Mouse (Mus musculus) heart, postnatal 36 days (tissue): ENCODE measurements around the gene Polr2h. TPM values are rescaled to one million over a fixed set of nuclear protein-coding genes. Genes with fewer than 3 reads are reported as not detected.

ENCODE experiments used
- DNase-seq, 2 experiments: peaks; one replicate each; pipeline ENCODE4 v3.0.0; 2021 to 2022
- intact Hi-C: fragments of 180-260 bp; cut with DNase I; formaldehyde crosslinking; loops from one replicate; pipeline ENCODE4 v1.15.1; 2025
- total RNA-seq, 2 experiments: library from RNA; stranded (reverse); gene quantifications; 2 replicates each; pipeline ENCODE4 v1.2.3; 2021

The Polr2h gene
- total RNA-seq, 2 experiments from 2014 or later: 10.5 to 12.4 TPM

DNA sequence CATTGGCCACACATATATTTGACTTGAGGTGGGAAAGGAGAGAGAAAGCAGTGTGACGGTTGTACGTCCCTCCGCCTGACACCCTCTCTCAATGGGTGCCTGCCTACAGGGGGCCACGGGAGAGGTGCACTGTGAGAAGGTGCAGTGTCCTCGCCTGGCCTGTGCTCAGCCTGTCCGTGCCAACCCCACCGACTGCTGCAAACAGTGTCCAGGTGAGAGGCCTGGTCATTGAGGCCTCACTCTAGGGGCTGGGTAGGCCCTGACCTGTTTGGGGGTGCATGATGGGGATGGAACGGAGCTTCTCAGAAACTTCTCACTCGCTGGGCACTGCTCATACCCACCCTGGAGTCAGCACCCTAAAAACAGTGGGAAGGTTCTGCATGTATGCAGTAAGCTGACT, 22.4 kb downstream of the Polr2h start:
- intact Hi-C loops: loop anchor here (10.0 kb wide), 1 partner anchor 155 kb away; no protein-coding TSS in a partner anchor
- DNase-seq: no peak

DNA sequence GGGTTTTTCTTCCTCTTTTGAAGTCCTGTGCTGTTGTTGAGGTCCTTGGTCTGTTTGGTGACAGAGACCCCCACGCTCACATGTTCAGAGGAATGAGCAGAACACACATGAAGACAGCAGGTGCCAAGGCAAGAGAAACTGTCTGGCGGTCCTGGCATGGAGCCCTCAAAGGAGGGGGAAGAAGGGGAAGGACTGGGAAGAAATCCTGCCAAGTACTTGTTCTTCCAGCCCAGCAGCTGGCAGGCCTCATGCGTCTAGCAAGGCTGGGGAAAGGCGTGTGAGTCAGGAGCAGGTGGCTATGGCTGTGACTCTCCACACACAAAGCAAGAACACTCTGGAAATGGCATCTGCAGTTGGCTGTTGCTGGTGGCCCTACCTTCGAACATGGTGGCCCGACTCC, 29.2 kb downstream of the Polr2h start:
- peak; percentile 75 to 80 for DNase-seq
- intact Hi-C loops: no loop called here

DNA sequence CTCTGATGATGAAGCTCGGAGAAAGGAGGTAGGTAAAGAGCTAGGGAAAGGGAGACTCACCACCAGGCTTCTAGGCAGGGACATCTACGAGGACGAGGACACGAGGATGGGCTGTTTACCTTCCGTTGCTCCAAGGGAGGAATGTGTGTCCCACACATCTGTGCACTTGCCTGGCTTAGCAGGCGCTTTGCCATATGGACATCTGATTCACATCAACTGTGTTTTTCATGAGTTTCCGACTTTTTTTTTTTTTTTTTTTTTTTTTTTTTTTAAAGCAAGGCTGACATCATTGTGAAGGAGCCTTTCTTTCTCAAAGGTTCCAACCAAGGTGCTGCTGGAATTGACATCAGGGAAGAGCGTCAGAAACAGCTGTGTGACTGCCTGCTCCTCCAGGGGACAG, 33.1 kb downstream of the Polr2h start:
- peak in 1 of 2 experiments; percentile 22 for DNase-seq
- intact Hi-C loops: no loop called here

DNA sequence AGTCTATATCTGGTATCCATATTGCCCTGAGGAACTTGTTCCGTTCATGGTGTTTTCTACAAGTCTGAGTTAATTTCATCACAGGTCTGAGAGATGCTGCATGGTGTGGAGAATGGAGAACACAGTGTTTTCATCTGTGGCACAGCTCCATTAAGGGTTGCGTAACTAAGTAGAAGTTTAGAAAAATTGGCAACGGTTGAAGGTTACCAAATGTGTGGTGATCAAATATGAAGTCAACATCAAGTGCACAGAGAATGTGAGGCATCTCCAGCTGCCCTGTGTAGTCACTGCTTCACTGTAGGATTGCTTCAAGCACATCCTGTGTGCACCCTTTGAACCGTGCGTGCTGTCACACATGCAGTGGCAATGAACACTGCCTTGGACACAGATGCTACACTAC, 38.6 kb downstream of the Polr2h start:
- DNase-seq: peak; percentile 39 to 43
- intact Hi-C loops: no loop called here

DNA sequence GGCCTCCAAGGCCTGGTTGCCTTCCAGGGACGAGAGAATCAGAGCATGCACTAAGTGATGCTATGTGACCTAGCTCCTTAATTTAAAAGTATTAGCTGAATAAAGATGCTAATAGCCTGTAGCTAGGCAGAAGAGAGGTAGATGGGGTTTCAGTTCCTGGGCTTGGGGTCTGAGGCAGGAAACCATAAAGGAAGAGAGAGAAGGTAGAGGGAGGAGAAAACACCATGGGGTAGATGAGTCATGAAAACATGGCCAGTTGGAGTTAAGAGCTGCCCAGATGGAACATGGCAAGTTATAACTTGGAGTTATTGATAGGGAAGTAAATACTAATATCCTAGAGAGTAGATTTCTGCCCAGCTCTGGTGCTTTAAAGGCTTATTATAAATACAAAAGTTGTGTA, 39.9 kb downstream of the Polr2h start:
- intact Hi-C loops: no loop called here
- no peak for DNase-seq

DNA sequence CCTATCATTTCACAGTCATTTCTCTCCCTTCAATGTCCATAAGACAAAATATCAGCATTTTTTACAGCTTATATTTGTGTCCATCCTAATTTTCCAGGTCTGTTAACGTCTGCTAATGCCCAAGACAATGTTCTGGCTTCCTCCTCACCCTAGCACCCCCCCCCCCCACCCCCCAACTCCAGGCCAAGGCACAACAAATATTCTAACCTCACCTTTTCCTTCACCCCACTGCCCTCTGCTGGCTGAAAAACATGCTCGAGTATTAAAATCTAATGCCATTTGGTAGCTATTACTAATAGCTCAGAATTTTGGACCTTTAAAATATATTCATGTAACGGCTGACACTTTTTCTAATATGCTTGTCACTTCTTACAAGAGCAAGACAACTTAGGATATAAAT, 44.2 kb downstream of the Polr2h start:
- intact Hi-C loops: loop anchor here (1.0 to 5.0 kb wide), 2 partner anchors 37 to 264 kb away; partner anchors contain the start of gene Eif2b5
- DNase-seq: peak; percentile 45 to 67

DNA sequence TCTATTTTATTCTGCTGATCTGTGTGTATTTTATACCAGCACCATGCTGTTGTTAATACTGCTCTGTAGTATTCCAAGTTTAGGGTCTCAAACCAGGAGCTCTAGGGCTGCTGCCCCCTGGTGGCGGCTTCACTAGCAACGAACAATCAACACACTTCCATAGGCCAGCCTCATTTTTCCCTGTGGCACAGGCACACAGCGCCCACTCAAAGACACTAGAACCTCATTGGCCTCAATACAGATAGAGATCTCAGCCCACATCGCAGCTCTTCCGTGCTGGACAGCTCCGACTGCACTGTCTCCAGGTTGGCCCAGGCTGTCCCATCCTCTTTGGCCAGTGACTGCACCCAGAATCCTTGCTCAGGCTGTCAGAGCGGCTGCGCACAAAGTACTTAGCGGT, 47.8 kb downstream of the Polr2h start:
- intact Hi-C loops: no loop called here

More for the DNA sequence above, 47.8 kb downstream of the Polr2h start:
- DNase-seq: peak; percentile 44 to 69

Other genes with a start within 250 kb of the Polr2h start
- 10 to 100 TPM; 54.4 to 64.3 TPM for gene Eif2b5, start 218.8 kb upstream of the Polr2h start, total RNA-seq
- 10 to 100 TPM; 44.9 to 47.2 TPM for gene Dvl3, start 200.7 kb upstream of the Polr2h start, total RNA-seq
- gene Ap2m1, start 182.2 kb upstream of the Polr2h start, total RNA-seq: 100 to 1,000 TPM; 210 to 214 TPM
- gene Abcf3, start 169.1 kb upstream of the Polr2h start, total RNA-seq: 10 to 100 TPM; 62.6 to 65.9 TPM
- under 1 TPM in 1 of 2 experiments, not detected in 1; 0.05 TPM for gene Vwa5b2, start 128.2 kb upstream of the Polr2h start, total RNA-seq
- 1 to 10 TPM; 6.4 to 8.0 TPM for gene Eef1akmt4, start 106.1 kb upstream of the Polr2h start, total RNA-seq
- gene Gm49333, start 106.1 kb upstream of the Polr2h start, total RNA-seq: not detected
- 1 to 10 TPM; 8.7 to 8.8 TPM for gene Alg3, start 105.9 kb upstream of the Polr2h start, total RNA-seq
- gene Camk2n2, start 96.4 kb upstream of the Polr2h start, total RNA-seq: 1 to 10 TPM; 1.1 to 1.2 TPM
- gene Ece2, start 87.8 kb upstream of the Polr2h start, total RNA-seq: 1 to 10 TPM in 1 of 2 experiments, under 1 TPM in 1; 0.41 to 1.2 TPM
- 100 to 1,000 TPM; 214 to 216 TPM for gene Psmd2, start 66.0 kb upstream of the Polr2h start, total RNA-seq
- gene Eif4g1, start 49.4 kb upstream of the Polr2h start, total RNA-seq: 100 to 1,000 TPM; 388 to 434 TPM
- 10 to 100 TPM; 27.9 to 30.2 TPM for gene Fam131a, start 24.4 kb upstream of the Polr2h start, total RNA-seq
- 1 to 10 TPM; 2.3 to 2.6 TPM for gene Clcn2, start 81 bp downstream of the Polr2h start, total RNA-seq
- 1 to 10 TPM; 2.1 to 2.5 TPM for gene Chrd, start 15.5 kb downstream of the Polr2h start, total RNA-seq
- under 1 TPM in 1 of 2 experiments, not detected in 1; 0.25 TPM for gene Thpo, start 16.8 kb downstream of the Polr2h start, total RNA-seq